Mouse (Mus musculus) CH12.LX (cell line): ENCODE results near the gene Aspm.

Source experiments
- MAFK ChIP-seq: IDR thresholded peaks from 2 replicates; pipeline ENCODE4 v1.6.1; 2011; ENCODE audit warnings: low read length, improper control_type of control experiment; ENCODE audit not compliant: insufficient replicate concordance
- POLR2A ChIP-seq: IDR thresholded peaks from 2 replicates; pipeline ENCODE4 v1.6.1; 2011; ENCODE audit warnings: low read depth, mild to moderate bottlenecking, improper control_type of control experiment, low read length

GRCm38 (mm10) chr1:139480246-139480645 is 25.7 kb downstream of the Aspm start:
- TF ChIP-seq POLR2A (no peak), MAFK (no peak)
